Mouse (Mus musculus) gastrocnemius, adult 2 months (tissue): ENCODE measurements around the gene Arhgap42. TPM values are rescaled to one million over a fixed set of nuclear protein-coding genes. Genes with fewer than 3 reads are reported as not detected.

Source experiments
- DNase-seq: peaks from one replicate; pipeline ENCODE4 v3.0.0; 2022
- H3K27ac ChIP-seq: fragments of 200-600 bp; 2 replicates; pipeline ENCODE4 v1.8.1; 2022; ENCODE audit warnings: mild to moderate bottlenecking
- H3K4me3 ChIP-seq: fragments of 200-600 bp; 2 replicates; pipeline ENCODE4 v1.8.1; 2022; ENCODE audit warnings: mild to moderate bottlenecking, moderate library complexity
- CTCF ChIP-seq: fragments of 200-600 bp; IDR thresholded peaks from 2 replicates; pipeline ENCODE4 v1.8.1; 2022; ENCODE audit warnings: antibody characterized with exemption, mild to moderate bottlenecking, moderate library complexity
- intact Hi-C: fragments of 180-260 bp; cut with DNase I; formaldehyde crosslinking; loops from one replicate; pipeline ENCODE4 v1.15.1; 2025
- total RNA-seq, 2 experiments: library from RNA; stranded (reverse); gene quantifications; 2 replicates each; pipeline ENCODE4 v1.2.3; 2021

Arhgap42 gene
- total RNA-seq, 2 experiments from 2014 or later = 4.4 to 7.9 TPM

DNA sequence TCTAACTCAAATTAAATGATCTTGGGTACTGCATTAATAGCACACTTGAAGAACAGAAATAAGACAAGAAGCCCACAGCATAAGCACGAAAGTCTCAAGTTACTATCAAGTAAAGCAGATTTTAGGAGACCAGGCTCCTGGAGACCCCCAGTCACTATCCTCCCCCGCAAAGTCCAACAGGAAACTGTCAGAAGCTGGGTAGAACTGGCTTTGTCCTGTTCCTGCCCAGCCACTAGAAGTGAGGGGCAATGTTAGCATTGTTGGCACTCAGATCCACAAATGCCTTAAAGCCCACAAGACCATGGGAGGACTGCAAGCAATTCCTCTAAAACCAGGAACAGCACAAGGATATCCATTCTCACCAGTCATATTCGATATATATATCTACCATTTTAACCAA, 80.7 kb downstream of the Arhgap42 start:
- no peak overlapping the region for H3K27ac ChIP-seq
- no peak overlapping the region for H3K4me3 ChIP-seq
- no peak for TF ChIP-seq CTCF
- intact Hi-C loops = no loop called here
- no peak for DNase-seq

DNA sequence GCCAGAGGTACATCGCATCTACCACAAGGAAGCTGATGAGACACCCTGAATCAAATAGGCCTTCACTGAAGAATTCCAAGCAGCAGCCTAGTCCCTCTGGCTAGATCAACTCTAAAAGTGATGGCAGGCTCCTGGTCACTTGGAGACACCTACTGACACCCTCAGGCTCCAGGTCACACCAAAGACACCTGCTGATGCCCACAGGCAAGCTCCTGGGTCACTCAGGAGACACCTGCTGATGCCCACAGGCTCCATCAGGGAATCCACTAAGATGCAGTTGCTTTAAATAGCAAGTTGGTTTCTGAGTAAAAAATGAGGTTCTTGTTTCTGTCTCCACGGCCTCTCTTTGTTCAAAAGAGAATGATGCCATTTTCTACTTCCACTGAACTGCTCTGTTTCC, 81.5 kb downstream of the Arhgap42 start:
- Histone ChIP-seq H3K4me3 (no peak overlapping the region), H3K27ac (0 out of 2 replicates have a peak overlapping the region, but pooled peaks have one; percentile 0)
- intact Hi-C loops = no loop called here
- no peak for TF ChIP-seq CTCF
- no peak for DNase-seq

GRCm38 (mm10) chr9:9154636-9155035, 84.3 kb downstream of the Arhgap42 start:
- intact Hi-C loops = no loop called here
- H3K4me3 ChIP-seq = no peak overlapping the region
- DNase-seq = no peak
- no peak overlapping the region for H3K27ac ChIP-seq
- no peak for TF ChIP-seq CTCF

DNA sequence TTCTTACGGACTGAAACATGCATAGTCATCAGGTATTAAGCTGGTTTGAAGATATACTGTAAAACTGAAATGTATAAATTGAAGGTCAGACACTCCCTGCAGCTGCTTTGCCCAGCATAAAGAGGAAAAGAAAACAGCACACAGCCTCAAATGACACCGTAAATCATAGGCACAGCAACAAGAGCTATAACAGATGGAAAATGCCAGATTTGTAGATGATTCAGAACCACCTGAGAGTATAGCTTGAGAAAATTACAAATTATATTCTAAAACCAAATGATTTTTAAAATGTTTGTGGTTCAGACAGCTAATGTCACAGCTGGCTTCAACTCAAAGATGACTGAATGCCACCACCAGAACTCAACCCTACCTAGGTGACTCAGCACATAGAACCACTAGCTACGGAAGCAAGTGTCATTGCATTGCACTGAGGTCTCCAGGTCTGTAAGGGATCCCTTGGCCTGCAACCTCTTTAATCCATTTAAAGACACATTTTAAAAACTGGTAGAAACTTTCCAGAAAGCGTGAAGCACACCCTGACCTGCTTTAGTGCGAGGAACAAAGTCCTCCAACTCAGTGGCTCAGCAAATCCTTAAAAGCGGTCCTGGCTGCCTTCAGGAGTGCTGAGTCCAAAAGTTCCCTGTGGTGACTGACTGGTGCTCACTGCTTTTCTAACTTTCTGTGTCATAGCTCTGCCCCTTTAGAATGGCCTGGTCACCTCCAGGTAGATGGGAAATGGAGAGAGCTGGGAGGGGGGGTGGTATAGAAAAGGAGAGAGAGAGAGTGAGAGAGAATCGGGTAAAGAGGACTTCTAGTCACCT, 94.4 kb downstream of the Arhgap42 start:
- no peak overlapping the region for H3K4me3 ChIP-seq
- TF ChIP-seq CTCF = no peak
- intact Hi-C loops = no loop called here
- peak overlapping the region; percentile 50 for H3K27ac ChIP-seq
- no peak for DNase-seq

GRCm38 (mm10) chr9:9143102-9143501, 95.8 kb downstream of the Arhgap42 start:
- intact Hi-C loops = no loop called here
- TF ChIP-seq CTCF = no peak
- H3K27ac ChIP-seq = peak overlapping the region; percentile 31; the same call in 1 of the 2 replicates
- H3K4me3 ChIP-seq = no peak overlapping the region
- no peak for DNase-seq

DNA sequence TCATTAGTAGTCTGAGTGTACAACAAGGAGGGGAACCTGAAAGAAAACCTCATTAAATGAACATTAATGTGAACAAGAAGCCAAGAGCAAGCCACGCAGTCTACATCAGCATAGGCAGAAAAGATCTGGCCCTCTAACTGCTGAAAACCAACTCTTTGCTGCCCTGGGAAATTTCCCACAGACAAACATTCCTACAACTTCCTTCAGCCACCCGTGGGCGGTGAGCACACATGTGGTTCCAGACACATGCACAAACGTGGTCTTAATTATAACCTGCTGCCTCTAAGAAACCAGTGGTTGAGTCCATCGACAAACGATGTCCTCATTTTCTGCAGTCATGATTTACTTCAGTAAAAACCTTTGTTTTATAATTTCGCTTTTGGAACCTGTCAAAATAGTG, 96.3 kb downstream of the Arhgap42 start:
- no peak overlapping the region for H3K4me3 ChIP-seq
- H3K27ac ChIP-seq = peak overlapping the region; percentile 31; the same call in 1 of the 2 replicates
- TF ChIP-seq CTCF = no peak
- intact Hi-C loops = no loop called here
- no peak for DNase-seq

- H3K27ac ChIP-seq = 0 out of 2 replicates have a peak overlapping the region, but pooled peaks have one; percentile 31
- intact Hi-C loops = no loop called here
- TF ChIP-seq CTCF = no peak
Measured at GRCm38 (mm10) chr9:9142144-9142543, 96.8 kb downstream of the Arhgap42 start.

GRCm38 (mm10) chr9:9128996-9129694, 109.8 kb downstream of the Arhgap42 start:
- TF ChIP-seq CTCF = no peak
- no peak overlapping the region for H3K4me3 ChIP-seq
- peak; percentile 80 for DNase-seq
- peak overlapping the region; percentile 67 for H3K27ac ChIP-seq
- intact Hi-C loops = loop anchor here (5.0 kb wide), 1 partner anchor 58 kb away; no protein-coding TSS in a partner anchor

More at GRCm38 (mm10) chr9:9142144-9142543, 96.8 kb downstream of the Arhgap42 start:
- DNase-seq = no peak
- H3K4me3 ChIP-seq = no peak overlapping the region

DNA sequence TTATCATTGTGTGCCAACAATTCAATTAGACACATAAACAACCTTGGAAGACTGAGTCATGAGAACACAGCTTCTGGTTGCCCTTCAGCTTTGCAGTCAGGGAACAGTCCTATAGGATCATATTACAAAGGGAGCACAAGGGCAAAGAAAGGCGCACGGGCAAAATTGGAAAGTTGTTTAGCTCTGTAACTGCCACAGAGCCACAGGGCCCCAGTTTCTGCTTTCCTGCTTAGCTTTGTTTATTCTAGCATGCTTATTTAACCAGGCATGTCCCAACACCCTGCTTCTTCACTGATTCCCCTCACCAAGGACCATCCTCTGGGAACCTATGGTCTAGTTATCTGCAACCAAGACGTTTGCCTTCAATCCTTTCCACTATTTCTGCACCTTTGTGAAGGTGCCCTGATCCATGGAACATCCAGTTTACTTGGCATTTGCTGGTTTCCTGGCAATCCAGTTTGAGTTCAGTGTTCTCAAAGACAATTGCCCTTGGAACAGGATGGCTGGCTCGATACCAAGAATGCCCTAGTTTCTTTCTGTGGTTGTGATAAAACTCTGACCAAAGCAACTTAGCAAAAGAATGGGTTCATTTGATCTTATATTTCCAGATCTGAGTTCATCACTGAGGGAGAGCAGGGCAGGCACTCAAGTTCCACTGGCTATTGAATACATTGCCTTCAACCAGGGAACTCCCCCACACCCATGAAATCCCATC, 111.7 kb downstream of the Arhgap42 start:
- Histone ChIP-seq H3K4me3 (no peak overlapping the region), H3K27ac (peak overlapping the region; percentile 50)
- TF ChIP-seq CTCF = no peak
- no peak for DNase-seq
- intact Hi-C loops = loop anchor here (5.0 kb wide), 1 partner anchor 60 kb away; no protein-coding TSS in a partner anchor

DNA sequence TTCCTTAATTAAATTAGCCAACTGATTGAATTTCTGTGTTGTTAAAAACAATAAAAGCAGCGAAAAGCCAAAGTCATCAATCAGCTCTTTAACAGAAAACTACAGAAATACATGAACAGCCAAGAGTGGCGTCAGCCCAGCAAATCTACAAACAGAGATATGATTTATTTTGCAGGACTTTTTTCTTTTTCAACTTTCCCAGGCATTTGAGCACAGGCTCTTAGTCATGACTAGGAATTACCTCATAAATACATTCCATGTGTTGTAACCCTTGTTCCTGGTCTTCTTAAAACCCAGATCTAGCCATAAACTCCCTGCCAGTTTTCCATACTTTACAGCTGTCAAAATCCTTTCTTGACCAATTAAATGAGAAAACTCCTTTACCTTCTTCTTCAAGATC, 114.7 kb downstream of the Arhgap42 start:
- no peak for TF ChIP-seq CTCF
- H3K27ac ChIP-seq = peak overlapping the region; percentile 51; the same call in 1 of the 2 replicates
- H3K4me3 ChIP-seq = no peak overlapping the region
- no peak for DNase-seq
- intact Hi-C loops = no loop called here

DNA sequence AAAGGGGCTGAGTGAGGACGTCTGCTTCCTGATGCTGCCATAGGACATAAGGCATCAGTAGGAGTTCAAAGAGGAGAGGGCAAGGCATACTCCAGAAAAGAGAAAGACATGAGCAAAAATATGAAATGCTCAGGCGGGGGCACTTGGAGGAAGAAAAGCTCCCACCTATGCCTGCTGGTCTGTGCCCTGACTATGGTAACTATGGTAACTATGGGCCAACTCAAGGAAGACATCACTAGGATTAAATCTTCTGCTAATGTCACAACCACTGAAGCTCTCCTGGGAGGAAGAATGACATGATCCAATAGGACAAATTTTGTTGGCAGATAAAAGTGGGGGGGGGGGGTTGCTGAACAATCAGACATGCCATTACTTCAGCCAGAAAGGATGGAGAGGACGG, 124.6 kb downstream of the Arhgap42 start:
- no peak for TF ChIP-seq CTCF
- intact Hi-C loops = no loop called here
- DNase-seq = no peak
- Histone ChIP-seq H3K4me3 (no peak overlapping the region), H3K27ac (no peak overlapping the region)

DNA sequence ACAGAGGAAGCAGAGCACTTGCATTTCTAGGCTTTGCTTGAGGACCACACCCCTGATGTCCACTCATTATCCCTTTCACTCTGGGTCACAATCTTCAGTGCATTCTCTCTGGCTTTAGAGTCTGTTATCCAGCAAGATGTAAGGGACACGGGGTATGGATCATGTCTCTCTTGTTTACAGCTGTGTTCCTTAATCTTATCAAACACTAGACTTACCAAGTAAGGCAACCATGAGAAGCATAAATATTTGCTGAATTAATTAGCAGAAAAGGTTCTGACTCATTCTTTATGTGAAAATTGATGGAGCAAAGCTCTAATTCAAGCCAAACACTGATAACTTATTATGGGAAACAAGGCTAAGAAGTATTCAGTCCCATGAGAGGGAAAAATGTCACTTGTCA, 125.1 kb downstream of the Arhgap42 start:
- H3K4me3 ChIP-seq = no peak overlapping the region
- H3K27ac ChIP-seq = peak overlapping the region; percentile 75
- no peak for DNase-seq
- no peak for TF ChIP-seq CTCF
- intact Hi-C loops = no loop called here
